Mouse (Mus musculus): ENCODE results near the gene Commd9. TPM values are rescaled to one million over a fixed set of nuclear protein-coding genes. Genes with fewer than 3 reads are reported as not detected.

The Commd9 gene
- 47.3 and 61.8 TPM in 2 replicates for polyA plus RNA-seq (2012; rRNA removed; ENCODE audit: low replicate concordance)

GRCm38 (mm10) chr2:101885768-101886438, at the start of gene Commd9:
Gene Commd9, plus strand, starts transcription at chr2:101886247.

DNA sequence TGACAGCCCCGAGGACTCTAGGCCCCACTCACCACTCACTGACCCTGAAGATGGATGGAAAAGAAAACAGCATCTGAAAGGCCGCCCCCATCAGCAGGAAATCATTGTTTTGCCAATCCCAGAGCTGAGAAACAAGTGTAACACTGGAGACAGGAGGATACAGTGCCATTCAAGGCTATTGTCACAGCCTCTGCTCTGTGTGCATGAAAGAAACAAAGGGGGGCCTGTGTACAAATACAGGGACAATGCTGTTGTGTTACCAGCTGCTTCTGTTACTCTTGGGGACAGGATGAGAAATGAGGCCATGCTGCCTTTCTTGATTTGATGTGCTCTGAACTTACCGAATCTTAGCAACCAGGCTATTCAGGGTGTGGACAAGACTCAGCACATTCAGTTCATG, 3.0 kb upstream of the Commd9 start, which contains the start of gene Prr5l:
TSS of gene Prr5l (minus strand) at position 30 of the 400 bp plus-strand sequence.

Other genes with a start within 250 kb of the Commd9 start
- gene Rag1, start 236.7 kb upstream of the Commd9 start, polyA plus RNA-seq (2012; rRNA removed; ENCODE audit: low replicate concordance) = 0.06 and 0.33 TPM in 2 replicates
- 2.2 and 7.3 TPM in 2 replicates for gene B230118H07Rik, start 236.7 kb upstream of the Commd9 start, polyA plus RNA-seq (2012; rRNA removed; ENCODE audit: low replicate concordance)
- 10.2 and 15.1 TPM in 2 replicates for gene Traf6, start 207.8 kb upstream of the Commd9 start, polyA plus RNA-seq (2012; rRNA removed; ENCODE audit: low replicate concordance)
- gene Prr5l, start 3.2 kb upstream of the Commd9 start, polyA plus RNA-seq (2012; rRNA removed; ENCODE audit: low replicate concordance) = 6.7 and 12.2 TPM in 2 replicates

Data from mammary gland, adult 2 months (tissue).